Mouse (Mus musculus) thymus, postnatal 0 days (tissue): ENCODE results near the gene Retreg3. TPM values are rescaled to one million over a fixed set of nuclear protein-coding genes. Genes with fewer than 3 reads are reported as not detected.
"Not testable (repeated sequence)": the region's sequence is repeated elsewhere in the genome, so short reads cannot be mapped to it uniquely, and the experiment has no call there.

Source experiments
- DNase-seq: peaks from one replicate; pipeline ENCODE4 v3.0.0-alpha.2; 2015; ENCODE audit warnings: low spot score
- polyA plus RNA-seq: library from polyadenylated mRNA; unstranded; fragments of >200 nt; fragmentation: Nextera tagmentation; extraction: Ambion mirVana; gene quantifications from 2 replicates; pipeline ENCODE4 v1.2.1, GENCODE M21; 2015

The Retreg3 gene
- polyA plus RNA-seq, 1 experiment from 2014 or later, result 22.2 TPM

- DNase-seq, result no peak
These were observed 29.7 kb upstream of the Retreg3 start for GRCm38 (mm10) chr11:101149178-101150105.

- no peak for DNase-seq
These were observed 29.1 kb upstream of the Retreg3 start for GRCm38 (mm10) chr11:101148751-101149150.

DNA sequence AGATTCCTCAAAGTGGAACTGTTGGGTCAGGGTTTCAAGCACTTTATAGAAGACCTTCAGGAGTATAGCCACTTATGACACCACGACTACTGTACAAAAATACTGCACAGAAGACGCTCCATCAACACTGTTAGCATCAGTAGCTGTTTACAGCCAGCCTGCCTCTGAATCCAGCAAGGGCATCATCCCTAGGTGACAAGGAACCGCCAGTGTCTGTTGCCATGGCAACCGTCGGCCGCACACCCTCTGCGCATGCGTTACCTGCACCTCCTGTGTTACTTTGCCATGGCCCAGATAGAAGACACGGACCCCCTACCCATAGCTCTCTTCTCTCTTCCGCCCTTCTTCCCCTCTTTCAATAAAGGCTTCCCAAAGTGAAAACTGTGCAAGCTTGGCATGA is 26.7 kb upstream of the Retreg3 start:
- peak; percentile 56 for DNase-seq

GRCm38 (mm10) chr11:101143338-101144225 is 23.9 kb upstream of the Retreg3 start:
- peak; percentile 67 for DNase-seq

- DNase-seq, result no peak
These were observed 22.7 kb upstream of the Retreg3 start for GRCm38 (mm10) chr11:101142215-101142967.

- no peak for DNase-seq
These were observed 21.4 kb upstream of the Retreg3 start for GRCm38 (mm10) chr11:101141088-101141487.

DNA sequence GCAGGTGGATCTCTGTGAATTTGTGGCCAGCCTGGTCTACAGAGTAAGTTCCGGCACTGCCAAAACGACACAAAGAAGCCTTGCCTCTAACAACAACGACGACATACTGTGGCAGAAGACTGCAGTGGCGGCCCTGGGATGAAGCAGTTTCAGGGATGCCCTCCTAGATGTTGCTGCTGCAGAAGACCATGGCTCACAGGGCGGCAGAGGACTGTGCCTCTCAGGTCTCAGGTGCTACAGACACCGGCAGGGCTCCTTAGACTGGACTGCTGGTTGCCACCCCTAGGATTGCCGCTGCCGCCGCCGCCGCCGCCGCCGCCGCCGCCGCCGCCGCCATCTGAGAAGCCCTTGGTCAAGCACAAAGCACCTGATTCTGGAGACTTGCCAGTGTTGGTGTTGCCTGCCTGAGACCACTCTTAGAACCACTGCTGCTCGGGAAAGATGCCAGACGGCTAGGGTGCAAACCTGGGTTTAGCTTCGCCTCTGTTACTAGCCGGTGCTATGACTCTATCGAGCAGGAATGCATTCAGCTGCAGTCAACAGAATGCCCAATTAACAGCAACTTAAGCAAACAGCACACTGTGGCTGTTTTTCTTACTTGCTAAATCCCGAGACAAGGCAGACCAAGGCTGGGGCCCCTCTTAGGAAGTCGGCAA is 20.6 kb upstream of the Retreg3 start:
- no peak for DNase-seq

- no peak for DNase-seq
These were observed 19.0 kb upstream of the Retreg3 start for GRCm38 (mm10) chr11:101138536-101139181.

DNA sequence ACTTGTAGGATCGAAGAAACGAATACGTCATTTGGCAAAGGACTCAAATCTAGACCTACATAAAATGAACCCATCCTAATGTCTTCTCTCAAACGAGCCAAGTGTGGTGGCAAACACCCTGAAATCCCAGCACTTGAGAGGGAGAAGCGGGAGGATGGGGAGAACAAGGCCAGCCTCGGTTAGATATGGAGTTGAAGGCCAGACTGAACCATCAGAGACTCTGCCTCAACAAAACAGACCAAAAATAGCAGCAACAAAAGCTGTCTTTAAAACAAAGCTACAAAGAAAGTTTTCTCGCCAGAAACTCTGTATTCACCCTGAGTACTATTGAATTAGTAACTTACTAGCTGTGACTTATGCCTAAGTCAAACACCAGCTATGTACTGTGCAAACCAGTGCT is 17.3 kb upstream of the Retreg3 start:
- DNase-seq, result no peak

GRCm38 (mm10) chr11:101134217-101134865 is 14.6 kb upstream of the Retreg3 start:
- DNase-seq, result no peak

- no peak for DNase-seq
These were observed 13.3 kb upstream of the Retreg3 start for GRCm38 (mm10) chr11:101133037-101133436.

DNA sequence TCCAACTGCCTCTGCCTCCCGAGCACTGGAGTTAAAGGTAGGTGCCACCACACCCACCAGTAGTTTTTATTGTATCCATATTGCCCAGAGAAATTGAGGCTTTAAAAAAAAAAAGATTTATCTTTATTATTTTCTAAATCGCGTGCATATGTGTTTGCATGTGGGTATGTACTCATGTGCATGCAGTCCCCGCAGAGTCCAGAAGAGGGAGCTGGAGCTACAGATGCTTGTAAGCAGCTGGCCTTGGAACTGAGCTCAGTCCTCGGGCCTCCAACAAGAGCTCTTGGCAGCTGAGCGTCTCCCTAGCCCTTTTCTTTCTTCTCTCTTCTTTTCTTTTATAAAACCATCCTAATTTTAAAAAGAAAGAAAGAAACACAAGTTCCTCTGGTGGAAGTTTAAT is 12.0 kb upstream of the Retreg3 start:
- DNase-seq, result peak; percentile 42

DNA sequence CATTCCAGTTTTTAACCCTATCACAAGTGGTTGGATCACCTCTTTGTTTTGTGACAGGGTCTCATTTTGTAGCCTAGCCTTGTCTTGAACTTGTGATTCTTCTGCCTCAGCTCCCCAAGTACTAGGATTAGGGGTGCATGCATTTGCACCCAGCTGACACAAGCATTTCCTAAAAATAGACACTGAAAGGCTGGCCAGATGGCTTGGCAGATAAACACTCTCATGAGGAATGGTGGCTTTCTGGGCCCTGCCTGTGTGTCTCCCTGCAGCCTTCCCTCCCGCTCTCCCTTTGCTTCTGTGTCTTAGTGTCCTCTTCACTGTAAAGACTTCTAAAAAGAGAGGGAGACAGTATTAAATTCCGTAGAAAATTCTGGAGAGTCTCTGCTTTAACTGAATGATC is 11.5 kb upstream of the Retreg3 start:
- DNase-seq, result no peak

DNA sequence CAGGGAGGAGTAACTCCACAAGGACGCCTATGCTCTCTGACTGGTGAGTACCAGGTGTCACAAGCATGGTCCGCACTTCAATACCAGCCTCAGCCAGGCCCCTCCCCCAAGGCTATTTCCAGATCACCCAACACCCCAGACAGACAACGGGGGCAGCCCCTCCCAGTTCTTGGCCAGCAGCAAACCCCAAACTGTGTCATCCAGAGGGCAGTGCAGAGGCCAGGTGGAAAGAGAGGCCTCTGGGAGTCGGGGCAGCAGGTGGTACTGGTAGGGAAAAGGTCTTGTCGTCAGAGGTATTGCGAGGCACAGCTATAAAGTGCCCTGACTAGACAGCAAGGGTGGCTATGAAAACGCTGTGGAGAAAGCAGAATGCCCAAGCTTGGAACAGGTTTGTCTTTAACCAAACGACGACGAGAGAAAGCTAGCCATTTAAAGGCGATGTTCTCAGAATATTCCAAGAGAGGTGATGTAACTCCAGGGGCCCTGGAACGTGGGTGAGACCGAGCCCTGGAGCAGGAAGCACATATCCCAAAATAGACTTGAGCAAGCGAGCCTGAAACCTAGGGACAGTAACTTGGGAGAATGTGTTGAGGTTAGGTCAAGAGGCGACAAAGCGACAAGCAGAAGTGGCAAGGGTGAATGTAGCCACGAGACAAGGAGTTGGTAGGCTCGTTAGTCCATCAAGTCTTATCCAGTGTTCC is 10.5 kb upstream of the Retreg3 start:
- no peak for DNase-seq

DNA sequence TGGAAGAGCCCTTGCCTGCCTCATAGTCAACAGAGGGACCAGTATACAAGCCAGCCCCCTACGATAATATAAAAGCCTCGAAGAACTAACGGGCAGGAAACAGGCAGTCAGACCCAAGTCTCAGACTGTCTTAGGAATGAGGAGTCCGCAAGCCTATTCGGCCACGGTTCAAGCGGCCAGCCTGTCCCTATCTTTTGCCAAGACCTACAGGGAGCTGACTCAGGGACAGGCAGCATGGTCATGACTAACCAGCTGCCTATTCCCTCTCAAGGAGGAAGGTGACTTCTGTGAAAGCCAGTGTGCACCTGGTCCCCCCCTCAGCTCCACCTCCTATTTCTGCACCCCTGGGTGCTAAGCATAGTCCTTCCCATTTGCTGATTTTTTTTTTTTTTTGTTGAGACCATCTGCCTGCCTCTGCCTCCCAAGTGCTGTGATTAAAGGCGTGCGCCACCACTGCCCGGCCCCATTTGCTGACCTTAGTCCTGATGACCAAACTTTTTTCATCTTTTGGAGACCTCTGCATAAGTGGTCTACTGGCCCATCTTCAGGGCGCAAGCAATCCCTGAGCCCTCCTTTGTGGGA is 9.4 kb upstream of the Retreg3 start:
- DNase-seq, result no peak

DNA sequence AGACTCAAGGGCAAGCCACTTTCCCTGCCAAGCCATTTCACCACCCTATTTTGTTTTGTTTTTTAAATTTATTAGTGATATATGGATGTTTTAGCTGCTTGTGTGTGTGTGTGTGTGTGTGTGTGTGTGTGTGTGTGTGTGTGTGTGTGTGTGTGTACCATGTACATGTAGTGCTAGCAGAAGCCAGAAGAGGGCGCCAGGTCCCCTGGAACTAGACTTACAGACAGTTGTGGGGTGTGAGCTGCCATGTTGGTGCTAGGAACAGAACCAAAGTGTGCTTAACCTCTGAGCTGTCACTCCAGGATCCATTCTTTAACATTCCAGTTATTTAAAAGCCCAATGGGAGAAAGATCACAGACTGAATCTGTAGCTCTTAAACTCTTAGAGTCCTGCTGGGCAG is 7.4 kb upstream of the Retreg3 start:
- no peak for DNase-seq

GRCm38 (mm10) chr11:101125008-101125407 is 5.3 kb upstream of the Retreg3 start:
- DNase-seq, result not testable (repeated sequence)

DNA sequence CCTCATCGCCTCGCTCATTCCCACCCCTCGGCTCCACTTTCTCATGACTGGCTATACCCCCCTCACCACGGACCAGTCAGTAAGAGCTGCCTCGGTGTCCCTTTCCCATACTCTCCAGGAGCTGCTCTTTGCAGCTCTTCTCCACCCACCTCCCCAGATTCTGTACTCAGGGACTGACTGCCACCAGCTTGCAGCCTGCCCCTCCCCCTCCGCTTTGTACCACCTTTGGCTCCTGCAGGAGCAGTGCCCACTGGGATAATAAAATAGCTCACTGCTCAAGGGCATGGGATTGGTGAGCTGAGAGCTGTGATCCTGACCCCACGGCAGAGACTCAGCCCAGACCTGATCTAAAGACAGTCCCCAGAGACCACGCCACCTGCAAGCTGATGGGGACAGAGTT is 4.8 kb upstream of the Retreg3 start:
- not testable (repeated sequence) for DNase-seq
